Mouse (Mus musculus): ENCODE measurements around the gene Vmn1r32. TPM values are rescaled to one million over a fixed set of nuclear protein-coding genes. Genes with fewer than 3 reads are reported as not detected.

Gene Vmn1r32
- polyA plus RNA-seq (2016; fragmentation: Nextera tagmentation; extraction: Ambion mirVana): 0.07 and 0.08 TPM in 2 replicates

- Histone ChIP-seq H3K4me2 (no peak within 1 kb of the TSS), H3K4me3 (no peak within 1 kb of the TSS), H3K36me3 (no peaks in the 10 kb centered on the region), H3K27me3 (replicated peaks) (no peaks in the 10 kb centered on the region), H3K4me1 (no peaks in the 10 kb centered on the region), H3K9me3 (replicated peaks) (no peaks in the 10 kb centered on the region), H3K27ac (no peak within 1 kb of the TSS), H3K9ac (no peak within 1 kb of the TSS)
- 35% methylated on average over 1 of the region's 1 CpGs for WGBS (ENCODE audit: insufficient replicate concordance)
- ATAC-seq: no peak
Measured at GRCm38 (mm10) chr6:66559996-66560395, at the start of gene Vmn1r32. Vmn1r32 (minus strand) TSS chr6:66560096.

DNA sequence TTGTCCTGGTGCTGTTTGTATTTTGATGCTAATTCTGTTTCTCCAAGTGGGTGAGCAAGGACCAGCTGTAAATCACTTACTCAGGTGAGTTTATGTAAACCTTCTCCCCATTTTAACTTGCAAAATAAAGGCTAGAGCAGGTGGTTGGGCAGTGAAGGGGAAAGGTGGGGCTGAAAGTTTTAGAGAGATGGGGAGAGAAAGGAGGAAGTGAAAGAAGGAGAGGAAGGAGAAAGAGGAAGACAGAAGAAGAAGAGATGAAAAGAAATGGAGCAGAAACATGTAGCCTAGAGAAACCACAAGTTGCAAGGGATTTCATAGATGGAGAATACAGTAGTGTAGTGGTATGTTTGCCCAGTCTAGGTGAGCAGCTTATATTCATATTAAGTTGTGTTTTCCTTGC lies 35.9 kb upstream of the Vmn1r32 start:
- Histone ChIP-seq H3K27ac (no peak overlapping the region), H3K4me3 (no peak overlapping the region), H3K36me3 (no peaks in the 10 kb centered on the region), H3K9ac (no peak overlapping the region), H3K4me1 (no peaks in the 10 kb centered on the region), H3K9me3 (replicated peaks) (no peaks in the 10 kb centered on the region), H3K27me3 (replicated peaks) (no peaks in the 10 kb centered on the region), H3K4me2 (no peak overlapping the region)
- ATAC-seq: no peak

GRCm38 (mm10) chr6:66535966-66536365 lies 23.9 kb downstream of the Vmn1r32 start:
- Histone ChIP-seq H3K36me3 (peaks cover 38% of the 10 kb centered on the region), H3K27me3 (replicated peaks) (no peaks in the 10 kb centered on the region), H3K4me1 (peaks cover 18% of the 10 kb centered on the region), H3K4me2 (peak overlapping the region; percentile 83), H3K4me3 (peak overlapping the region; percentile 82), H3K9me3 (replicated peaks) (no peaks in the 10 kb centered on the region), H3K27ac (peak overlapping the region; percentile 96), H3K9ac (peak overlapping the region; percentile 85)
- WGBS (ENCODE audit: insufficient replicate concordance): 11% methylated on average over 7 of the region's 7 CpGs
- ATAC-seq: no peak

DNA sequence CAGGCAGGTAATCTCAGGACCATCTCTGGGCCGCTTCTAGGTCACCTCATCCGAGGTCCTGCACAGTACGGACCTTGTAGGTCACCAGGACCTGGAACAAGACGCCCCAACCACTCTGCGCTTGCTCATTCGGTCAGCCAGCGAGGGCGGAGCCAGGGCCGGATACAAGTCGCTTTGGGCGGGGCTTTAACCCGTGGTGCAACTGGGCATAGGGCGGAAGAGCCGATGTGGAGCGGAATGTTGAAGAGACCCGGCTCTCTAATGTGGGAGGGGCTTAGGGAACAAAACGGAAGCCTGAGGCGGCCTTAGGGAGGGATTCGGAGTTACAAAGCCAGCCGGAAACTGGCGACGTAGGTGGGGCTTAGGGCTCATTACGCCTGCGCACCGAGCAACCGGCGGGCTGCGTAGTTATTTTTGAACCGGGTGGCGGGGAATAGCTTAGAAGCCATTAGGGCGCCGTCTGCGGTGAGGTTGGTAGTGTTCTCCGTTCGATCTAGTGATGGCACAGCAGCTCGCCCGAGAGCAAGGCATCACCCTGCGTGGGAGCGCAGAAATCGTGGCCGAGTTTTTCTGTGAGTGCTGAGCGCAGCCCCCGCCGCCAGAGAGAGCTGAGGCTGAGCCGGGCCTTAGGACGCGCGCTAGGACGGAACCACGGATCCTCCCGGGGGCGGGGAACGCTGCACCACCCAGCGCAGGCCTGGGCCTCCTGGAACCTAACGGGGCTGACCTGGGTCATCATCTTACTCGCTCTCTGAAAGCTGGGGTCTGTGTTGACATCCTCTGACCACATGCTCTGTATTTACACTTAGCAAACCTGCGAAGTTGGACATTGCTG lies 24.7 kb downstream of the Vmn1r32 start, which contains the start of gene Mad2l1:
Mad2l1 (plus strand) TSS at position 363 of the 835 bp plus-strand sequence.
- peaks cover 31% of the 10 kb centered on the region for H3K36me3 ChIP-seq
- ATAC-seq: peak; percentile 97
- H3K4me3 ChIP-seq: peak within 1 kb of the TSS; percentile 82
- under 1% methylated on average over 57 of the region's 57 CpGs for WGBS (ENCODE audit: insufficient replicate concordance)
- H3K9ac ChIP-seq: peak within 1 kb of the TSS; percentile 85
- no peaks in the 10 kb centered on the region for H3K27me3 ChIP-seq (replicated peaks)
- peak within 1 kb of the TSS; percentile 83 for H3K4me2 ChIP-seq
- no peaks in the 10 kb centered on the region for H3K9me3 ChIP-seq (replicated peaks)
- H3K4me1 ChIP-seq: peaks cover 18% of the 10 kb centered on the region
- peak within 1 kb of the TSS; percentile 96 for H3K27ac ChIP-seq

DNA sequence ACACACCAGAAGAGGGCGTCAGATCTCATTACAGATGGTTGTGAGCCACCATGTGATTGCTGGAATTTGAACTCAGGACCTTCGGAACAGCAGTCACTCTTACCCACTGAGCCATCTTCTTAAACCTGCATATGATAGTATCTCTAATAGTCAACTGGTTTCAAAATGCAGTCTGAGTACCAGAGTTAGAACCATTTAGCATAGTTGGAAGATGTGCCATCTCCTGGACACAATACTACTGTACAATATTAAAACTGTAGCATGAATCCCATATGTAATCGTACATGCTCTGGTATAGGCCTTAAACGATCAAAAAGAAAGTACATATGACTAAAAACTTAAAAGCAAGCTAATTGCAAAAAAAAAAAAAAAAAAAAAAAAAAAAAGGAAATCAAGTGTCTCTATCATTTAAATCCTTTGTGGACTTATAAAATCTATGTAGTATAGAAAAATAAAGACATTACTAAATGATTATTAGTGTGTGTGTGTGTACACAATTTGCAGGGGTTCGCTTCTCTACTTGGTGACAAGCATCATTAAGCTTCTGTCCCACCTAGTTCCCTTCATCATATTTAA lies 25.4 kb downstream of the Vmn1r32 start:
- Histone ChIP-seq H3K9ac (peak overlapping the region; percentile 49), H3K27ac (peak overlapping the region; percentile 96), H3K27me3 (replicated peaks) (no peaks in the 10 kb centered on the region), H3K9me3 (replicated peaks) (no peaks in the 10 kb centered on the region), H3K4me3 (peak overlapping the region; percentile 82), H3K4me2 (peak overlapping the region; percentile 83), H3K4me1 (peaks cover 18% of the 10 kb centered on the region), H3K36me3 (peaks cover 24% of the 10 kb centered on the region)
- ATAC-seq: no peak; the same call in 1 of the 2 replicates
- 61% methylated on average over 5 of the region's 5 CpGs for WGBS (ENCODE audit: insufficient replicate concordance)

- Histone ChIP-seq H3K9me3 (replicated peaks) (no peaks in the 10 kb centered on the region), H3K4me3 (no peak overlapping the region), H3K27ac (no peak overlapping the region), H3K4me1 (peaks cover 18% of the 10 kb centered on the region), H3K27me3 (replicated peaks) (no peaks in the 10 kb centered on the region), H3K9ac (no peak overlapping the region), H3K4me2 (no peak overlapping the region), H3K36me3 (peaks cover 12% of the 10 kb centered on the region)
- no peak for ATAC-seq
- WGBS (ENCODE audit: insufficient replicate concordance): 33% methylated on average over 3 of the region's 3 CpGs
Measured at GRCm38 (mm10) chr6:66533241-66533640, 26.7 kb downstream of the Vmn1r32 start.

DNA sequence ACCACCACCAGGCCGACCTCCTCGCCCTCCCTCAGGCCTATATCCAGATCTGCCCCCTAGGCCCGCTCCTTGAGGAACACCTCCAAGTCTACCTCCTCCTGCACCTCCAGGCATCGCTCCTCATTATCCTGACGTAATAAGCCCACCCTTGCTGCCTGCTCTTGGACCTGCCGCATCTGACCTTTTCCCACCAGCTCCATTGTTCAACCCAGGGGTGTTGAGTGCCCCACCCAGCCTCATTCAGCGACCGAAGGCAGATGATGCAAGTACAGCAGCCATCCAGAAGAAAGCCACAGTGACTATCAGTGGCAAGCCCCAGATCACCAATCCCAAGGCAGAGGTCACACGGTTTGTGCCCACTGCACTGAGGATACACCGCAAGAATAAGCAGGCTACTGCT lies 31.5 kb downstream of the Vmn1r32 start:
- Histone ChIP-seq H3K9ac (no peak overlapping the region), H3K4me1 (no peaks in the 10 kb centered on the region), H3K4me2 (no peak overlapping the region), H3K27me3 (replicated peaks) (no peaks in the 10 kb centered on the region), H3K36me3 (no peaks in the 10 kb centered on the region), H3K27ac (no peak overlapping the region), H3K9me3 (replicated peaks) (no peaks in the 10 kb centered on the region), H3K4me3 (no peak overlapping the region)
- 83% methylated on average over 10 of the region's 10 CpGs for WGBS (ENCODE audit: insufficient replicate concordance)
- ATAC-seq: no peak

GRCm38 (mm10) chr6:66516368-66516767 lies 43.5 kb downstream of the Vmn1r32 start:
- no peak overlapping the region for H3K4me2 ChIP-seq
- H3K4me3 ChIP-seq: no peak overlapping the region
- ATAC-seq: no peak
- no peaks in the 10 kb centered on the region for H3K4me1 ChIP-seq
- no peaks in the 10 kb centered on the region for H3K9me3 ChIP-seq (replicated peaks)
- no peak overlapping the region for H3K27ac ChIP-seq
- no peaks in the 10 kb centered on the region for H3K27me3 ChIP-seq (replicated peaks)
- H3K36me3 ChIP-seq: no peaks in the 10 kb centered on the region
- WGBS (ENCODE audit: insufficient replicate concordance): 86% methylated on average over 5 of the region's 5 CpGs
- no peak overlapping the region for H3K9ac ChIP-seq

Other genes starting within 250 kb of the Vmn1r32 start
- gene Mad2l1, start 24.7 kb downstream of the Vmn1r32 start, polyA plus RNA-seq (2016; fragmentation: Nextera tagmentation; extraction: Ambion mirVana): 94.1 and 94.4 TPM in 2 replicates
- gene Vmn1r33, start 58.2 kb upstream of the Vmn1r32 start, polyA plus RNA-seq (2016; fragmentation: Nextera tagmentation; extraction: Ambion mirVana): not detected in 2 replicates
- gene Vmn1r34, start 83.8 kb upstream of the Vmn1r32 start, polyA plus RNA-seq (2016; fragmentation: Nextera tagmentation; extraction: Ambion mirVana): not detected in 2 replicates
- gene Vmn1r35, start 125.8 kb upstream of the Vmn1r32 start, polyA plus RNA-seq (2016; fragmentation: Nextera tagmentation; extraction: Ambion mirVana): not detected in 2 replicates
- not detected in 2 replicates for gene Vmn1r36, start 159.1 kb upstream of the Vmn1r32 start, polyA plus RNA-seq (2016; fragmentation: Nextera tagmentation; extraction: Ambion mirVana)
- not detected in 2 replicates for gene Vmn1r37, start 169.3 kb upstream of the Vmn1r32 start, polyA plus RNA-seq (2016; fragmentation: Nextera tagmentation; extraction: Ambion mirVana)
- gene Vmn1r38, start 222.5 kb upstream of the Vmn1r32 start, polyA plus RNA-seq (2016; fragmentation: Nextera tagmentation; extraction: Ambion mirVana): not detected in 2 replicates

Measured in liver, embryonic 12.5 days (tissue).